Mouse (Mus musculus) skeletal muscle tissue, adult 2 months (tissue): ENCODE results near the gene Prrt2.

Source experiments
- DNase-seq: peaks from one replicate; pipeline ENCODE4 v3.0.0-alpha.2; 2012; ENCODE audit warnings: low read depth, low spot score

The Prrt2 gene

DNA sequence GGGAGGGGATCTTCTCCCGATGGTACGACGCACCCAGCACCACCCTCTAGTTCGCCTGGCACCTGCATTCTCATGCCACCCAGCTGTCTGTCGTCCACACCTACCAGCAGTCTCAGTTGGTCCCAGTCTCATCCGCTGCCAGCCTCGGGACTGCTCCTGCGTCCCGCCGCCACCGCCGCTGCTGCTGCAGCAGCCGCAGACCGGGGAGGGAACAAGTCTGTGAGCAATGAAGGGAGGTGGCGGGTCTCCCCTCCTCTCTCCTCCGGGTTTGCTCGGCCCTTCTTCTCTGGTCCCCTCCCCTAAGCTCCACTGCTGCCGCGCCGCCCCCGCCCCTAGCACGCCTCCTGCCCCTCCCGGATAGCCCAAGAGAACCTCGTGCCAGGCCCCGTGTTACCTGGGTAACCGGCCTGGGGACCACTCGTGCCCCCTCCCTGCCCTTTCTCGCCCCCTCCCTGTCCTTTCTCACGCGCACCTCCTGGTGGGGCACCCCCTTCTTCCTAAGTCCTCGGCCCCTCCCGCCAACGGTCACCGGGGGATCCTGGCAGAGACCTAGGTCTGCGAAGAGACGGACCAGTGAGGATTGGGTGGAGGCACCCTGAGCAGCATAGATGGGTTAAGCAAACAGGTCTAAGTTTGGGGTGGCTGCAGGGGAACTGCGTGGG, at the start of gene Prrt2, which contains the start of gene Gm42742:
TSS of gene Prrt2 (minus strand) at position 311 of the 662 bp plus-strand sequence.
TSS of gene Gm42742 (minus strand) at position 197 of the 662 bp plus-strand sequence.
- no peak for DNase-seq

DNA sequence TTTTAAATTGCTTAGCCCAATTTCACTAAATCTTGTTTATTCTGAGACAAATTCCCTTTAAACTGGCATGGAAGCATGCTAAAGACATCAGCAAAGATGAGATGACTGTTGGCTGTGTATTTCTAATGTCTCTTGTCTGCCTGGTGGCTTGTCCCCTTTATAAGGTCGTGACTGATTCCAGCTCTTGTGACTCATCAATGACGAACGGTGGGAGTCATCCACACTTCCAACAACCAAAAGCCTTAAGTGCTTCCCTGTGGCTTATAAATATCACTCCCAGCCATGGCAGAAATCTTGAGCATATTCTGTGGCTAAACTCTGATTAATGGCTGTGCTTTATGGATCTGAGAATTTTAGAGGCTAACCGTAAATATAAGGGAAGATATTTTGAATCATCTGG, 45.3 kb upstream of the Prrt2 start:
- no peak for DNase-seq

DNA sequence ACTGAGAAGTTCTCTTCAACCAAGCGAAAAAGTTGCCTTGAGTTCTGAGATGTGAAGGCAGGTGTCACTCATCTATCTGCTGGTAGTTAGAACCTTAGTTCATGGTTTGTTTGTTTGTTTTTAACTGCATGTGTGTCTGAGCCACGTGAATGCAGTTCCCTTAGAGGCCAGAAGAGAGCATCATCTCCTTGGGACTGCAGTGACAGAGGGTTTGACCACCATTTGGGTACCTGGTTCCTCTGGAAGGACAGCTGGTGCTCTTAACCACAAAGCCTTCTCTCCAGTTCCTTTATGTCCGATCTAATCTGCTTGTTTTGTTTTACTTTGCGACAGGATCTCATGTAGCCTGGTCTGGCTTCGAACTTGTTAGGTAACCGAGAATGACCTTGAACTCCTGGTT, 44.5 kb upstream of the Prrt2 start:
- no peak for DNase-seq

DNA sequence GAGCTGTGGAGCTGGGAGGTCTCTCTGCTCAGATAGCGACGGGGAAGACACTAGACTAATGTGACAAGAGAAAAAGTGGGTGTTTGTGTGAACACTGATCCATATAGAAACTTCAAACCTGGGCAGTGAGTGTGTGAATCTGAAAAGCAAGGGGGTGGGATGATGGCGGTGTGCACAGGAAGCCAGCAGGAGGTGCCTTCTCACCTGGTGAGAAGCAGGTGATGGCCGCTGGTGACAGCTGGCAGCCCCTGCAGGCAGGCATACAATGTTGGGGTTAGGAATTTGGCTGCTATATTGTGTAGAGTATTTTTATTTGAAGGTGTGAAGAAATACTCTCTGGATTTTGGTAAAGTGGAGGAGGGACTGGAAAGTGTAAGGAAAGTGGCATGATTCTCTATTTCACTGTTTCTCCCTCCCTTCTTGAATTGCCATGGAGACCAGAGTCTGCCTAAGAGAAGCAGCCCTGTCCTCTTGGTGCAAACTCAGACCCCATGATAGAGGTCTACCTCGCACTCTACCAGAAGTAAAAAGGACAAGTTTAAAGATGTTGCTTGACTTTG, 34.1 kb upstream of the Prrt2 start:
- no peak for DNase-seq

DNA sequence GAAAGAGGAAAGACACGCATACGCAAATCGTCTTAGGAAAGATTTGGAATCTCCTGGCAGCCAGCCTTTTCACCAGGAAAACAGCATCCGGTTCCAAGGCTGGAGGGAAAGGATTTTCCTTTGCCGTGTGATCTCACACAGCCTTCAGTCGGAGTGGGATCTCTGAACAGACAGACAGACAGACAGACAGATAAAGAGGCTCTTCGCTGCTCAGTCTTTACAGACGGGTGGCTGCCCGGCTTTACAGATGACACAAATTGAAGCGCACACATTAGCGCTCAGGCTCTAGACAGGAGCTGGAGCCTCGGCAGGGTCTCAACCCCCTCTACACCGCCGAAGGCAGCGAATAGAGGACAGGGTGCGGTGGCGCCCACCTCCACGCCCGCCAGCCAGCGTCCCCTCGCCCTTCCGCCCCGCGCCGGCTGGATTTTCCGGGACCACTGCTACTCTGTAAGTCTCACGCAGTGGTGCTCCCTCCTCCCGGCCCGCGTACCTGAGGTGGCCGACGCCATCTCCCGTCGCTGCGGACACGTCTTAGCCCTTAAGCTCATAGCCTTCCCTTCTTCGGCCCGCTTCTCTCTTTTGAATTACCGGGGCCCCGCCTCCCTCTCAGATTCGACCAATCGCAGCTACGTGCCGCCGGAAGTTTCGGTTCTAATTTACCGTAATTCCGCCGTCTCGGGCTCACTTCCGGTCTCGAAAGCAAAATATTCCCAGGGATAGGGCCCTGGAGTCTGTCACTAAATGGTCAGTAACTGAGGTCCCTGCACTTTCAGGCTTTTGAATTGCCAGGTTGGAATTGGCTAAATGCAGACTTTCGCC, 21.1 kb upstream of the Prrt2 start, which contains the start of gene Kif22:
TSS of gene Kif22 (minus strand) at position 621 of the 822 bp plus-strand sequence.
- DNase-seq: peak; percentile 78

DNA sequence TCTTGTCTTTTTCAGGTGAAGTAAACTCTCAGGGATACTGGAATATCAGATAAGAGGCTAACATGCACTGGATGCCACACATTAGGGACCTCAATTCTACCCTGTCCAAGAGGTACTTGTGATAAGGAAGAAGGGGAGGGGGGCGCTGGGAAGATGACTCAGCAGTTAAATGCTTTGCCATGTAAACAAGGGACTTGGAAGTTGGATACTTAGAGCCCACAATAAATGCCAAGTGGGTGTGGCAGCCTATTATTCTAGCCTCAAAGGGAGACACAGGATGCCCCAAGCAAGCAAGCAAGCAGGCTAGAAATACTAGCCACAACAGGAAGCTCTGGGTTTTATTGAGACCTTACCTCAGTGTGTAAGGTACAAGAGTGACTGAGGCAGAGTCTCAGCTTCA, 10.2 kb upstream of the Prrt2 start:
- DNase-seq: no peak

DNA sequence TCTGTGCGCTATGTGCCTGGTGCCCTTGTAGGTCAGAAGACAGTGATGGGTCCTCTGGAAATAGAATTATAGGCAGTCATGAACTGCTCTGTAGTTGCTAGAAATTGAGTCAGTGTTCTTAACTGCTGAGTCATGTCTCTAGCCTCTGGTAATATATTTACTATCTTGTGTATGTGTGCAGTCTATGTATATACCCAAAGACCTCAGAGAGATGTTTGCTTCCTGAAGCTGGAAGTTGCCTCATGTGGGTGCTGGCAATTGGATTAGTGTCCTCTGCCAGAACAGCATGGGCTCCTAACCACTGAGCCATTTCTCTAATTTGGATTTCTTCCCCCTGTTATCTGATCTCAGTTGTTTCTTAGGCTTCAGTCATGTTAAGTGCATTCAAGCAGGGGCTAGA, 9.2 kb upstream of the Prrt2 start:
- no peak for DNase-seq

DNA sequence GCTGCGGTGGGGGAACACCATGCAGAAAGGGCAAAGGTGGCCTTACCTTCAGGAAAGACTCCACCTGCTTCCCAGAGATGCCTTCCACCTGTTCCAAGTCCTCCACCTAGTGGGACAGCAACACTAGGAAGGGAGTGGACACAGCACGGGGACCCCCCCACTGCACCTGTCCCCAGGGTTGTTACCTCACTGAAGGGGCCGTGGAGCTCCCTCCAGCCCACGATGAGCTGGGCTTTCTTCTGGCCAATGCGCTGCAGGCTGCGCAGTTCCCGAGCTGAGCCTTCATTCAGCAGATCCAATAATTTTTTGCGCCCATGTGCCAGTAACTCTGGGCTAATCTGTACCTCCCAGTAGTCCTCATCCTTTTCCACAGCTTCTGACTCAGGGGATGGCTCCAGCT, 6.9 kb upstream of the Prrt2 start:
- no peak for DNase-seq

DNA sequence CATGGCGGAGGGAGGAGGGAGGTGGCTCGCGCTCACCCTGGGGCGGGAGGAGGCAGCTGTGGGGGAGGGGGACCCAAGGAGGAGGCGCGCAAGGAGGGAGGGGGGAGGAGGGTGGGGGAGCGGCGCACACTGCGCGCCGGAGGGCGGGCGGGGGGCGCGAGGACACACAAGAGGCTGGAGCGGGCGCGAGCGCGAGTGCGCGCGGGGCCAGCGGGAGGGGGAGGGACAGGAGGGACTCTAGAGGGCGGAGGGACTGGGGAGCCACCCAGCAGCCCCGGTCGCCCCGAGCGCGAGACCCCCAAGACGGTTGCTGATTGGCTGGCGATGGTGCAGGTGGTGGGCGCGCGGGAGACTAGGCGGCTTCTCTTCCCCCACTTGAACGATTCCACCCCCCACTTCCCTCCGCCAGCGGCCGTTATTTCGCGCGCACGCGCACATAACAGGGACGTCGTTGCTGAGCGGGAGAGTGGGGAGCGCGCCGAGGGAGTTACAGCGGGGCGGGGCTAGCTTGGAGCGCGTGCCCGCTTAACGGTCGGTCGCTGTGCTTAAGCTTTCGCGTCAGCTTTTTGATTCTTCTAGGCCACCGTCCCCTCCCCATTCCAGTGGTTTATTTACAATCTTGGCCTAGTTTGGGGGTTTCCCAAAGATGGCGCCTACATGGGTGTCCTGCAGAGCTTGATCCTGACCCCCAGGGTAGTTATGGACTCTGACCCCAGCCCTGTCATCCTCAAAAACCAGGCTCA, 6.1 kb upstream of the Prrt2 start, which contains the start of gene Maz:
TSS of gene Maz (minus strand) at position 54 of the 743 bp plus-strand sequence.
- peak; percentile 100 for DNase-seq

DNA sequence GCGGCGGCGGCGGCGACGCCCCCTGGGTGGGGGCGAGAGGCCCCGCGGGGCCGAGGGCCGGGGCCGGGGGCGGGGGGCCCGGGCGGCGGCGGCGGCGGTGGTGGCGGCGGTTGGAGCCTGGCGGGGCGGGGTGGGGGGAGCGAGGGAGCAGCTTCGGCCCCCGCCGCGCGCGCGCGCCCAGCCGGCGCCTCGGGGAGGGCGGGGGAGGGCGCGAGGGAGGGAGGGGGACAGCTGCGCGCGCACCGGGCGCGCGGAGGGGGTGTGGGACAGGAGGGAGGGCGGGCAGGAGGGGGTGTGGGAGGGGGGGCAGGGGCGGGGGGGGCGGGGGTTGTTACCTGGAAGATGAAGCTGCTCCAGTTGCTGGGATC, 5.6 kb upstream of the Prrt2 start:
- DNase-seq: no peak

DNA sequence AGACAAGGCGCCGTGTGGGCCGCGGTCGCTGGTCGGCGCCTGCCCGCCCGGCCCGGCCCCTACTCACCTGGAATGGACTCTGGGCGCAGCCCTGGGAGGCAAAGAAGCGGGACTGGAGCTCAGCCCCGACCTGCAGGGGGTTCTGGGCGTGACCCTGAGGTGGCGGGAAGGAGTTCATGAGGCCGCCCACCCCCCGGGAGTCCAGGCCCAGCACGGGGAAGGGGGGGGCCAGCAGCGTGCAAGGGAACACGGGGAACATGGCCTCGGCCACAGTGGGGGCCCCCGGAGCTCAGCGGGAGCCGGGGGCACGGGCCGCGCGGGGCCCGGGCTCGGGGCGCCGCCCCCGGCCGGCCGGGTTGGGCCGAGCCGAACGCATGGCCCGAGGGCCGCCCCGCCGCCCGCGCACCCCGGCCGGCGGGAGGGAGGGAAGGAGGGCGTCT, 5.2 kb upstream of the Prrt2 start:
- DNase-seq: no peak

DNA sequence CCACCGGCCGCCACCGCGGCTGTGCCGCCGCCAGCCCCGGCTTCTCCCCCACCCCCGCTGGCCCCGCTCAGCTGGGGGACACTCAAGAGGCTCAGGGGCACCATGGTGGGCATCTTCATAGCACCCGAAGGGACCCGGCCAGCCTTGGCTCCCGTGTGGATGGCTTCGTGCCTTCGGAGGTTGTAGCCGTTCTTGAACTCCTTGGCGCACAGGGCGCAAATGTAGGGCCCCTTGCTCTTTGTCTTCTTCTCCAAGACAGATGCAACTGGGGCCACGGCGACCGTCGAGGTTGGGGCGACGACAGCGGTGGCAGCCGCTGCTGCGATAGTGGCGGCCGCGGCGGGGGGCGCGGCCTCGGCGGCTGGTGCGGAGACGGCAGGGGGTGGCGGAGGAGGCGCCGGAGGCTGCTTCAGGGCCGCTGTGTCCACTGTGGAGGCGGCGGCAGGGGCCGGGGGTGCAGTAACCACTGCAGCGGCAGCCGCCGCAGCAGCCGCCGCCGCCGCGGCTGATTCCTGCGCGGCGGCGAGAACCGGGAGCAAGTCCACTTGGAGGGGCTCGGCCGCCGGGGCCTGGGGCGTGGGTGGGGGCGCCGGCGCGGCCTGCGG, 4.6 kb upstream of the Prrt2 start:
- no peak for DNase-seq

DNA sequence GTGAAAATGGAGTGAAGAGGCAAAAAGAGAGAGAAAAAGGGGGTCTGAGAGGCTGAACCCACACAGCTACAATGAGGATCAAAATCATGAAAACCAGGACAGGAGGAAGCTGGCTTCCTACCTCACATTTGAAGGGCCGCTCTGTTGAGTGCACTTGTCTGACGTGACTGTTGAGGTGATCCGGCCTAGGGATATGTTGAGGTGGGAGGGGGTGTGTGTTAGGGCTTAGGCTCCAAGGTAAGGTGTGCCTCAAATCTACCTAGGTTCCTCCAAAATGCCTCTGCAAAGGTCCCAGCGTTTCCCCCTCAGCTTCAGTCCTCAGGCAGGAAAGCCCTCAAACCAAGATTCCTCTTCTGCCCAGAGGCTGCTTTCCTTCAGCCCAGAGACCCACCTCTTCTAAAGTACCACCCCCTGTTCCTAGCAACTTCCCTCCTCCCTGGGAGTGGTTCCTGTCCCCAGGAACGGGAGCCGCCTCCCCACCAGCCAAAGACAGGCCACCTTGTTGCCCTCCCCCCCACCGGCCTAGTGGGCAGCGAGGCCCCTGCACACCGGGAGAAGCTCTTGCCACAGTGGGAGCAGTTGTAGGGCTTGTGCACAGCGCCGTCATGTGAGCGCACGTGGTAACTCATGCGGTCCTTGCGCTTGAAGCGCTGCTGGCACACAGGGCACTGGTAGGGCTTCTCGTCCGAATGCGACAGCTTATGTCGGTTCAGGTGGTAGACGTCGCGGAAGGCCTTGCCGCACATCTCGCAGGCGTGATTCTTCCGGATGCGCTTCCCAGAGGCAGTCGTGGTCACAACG, 3.9 kb upstream of the Prrt2 start:
- peak; percentile 78 for DNase-seq

DNA sequence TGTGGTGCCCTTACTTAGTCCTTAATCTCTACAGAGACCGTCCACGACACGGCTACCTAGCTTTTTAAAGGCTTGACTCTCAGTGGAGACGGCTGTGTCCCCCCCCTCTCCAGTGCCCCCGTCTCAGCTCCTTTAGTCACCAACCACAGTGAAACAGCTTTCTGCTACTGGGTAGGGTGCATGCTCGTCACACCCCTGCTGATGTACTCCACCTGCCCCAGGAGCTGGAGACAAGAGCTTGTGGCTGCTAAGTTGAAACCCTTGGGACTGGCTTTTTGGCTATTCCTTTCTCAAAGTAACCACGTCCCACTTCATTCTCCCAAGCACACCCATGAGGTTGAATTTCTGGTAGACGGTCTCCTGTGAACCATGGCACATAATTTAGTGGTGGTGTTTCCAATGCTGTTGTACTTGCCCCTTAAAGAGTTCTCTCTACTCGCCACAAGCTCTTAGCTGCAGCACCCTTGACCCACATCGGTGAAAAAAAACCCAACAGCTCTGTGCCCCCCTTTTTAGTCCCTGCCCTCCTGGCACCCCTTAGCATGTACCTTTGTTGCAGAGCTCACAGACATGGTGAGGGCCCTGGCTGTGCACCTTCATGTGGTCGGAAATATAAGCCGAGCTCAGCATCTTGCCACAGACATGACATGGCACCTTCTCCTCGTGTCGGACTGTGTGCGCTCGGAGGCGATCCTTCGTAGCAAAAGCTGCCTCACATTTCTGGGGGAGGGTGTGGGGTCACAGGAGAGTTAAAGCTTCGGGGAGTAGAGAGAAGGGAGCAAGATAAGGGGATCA, 3.1 kb upstream of the Prrt2 start:
- DNase-seq: no peak

DNA sequence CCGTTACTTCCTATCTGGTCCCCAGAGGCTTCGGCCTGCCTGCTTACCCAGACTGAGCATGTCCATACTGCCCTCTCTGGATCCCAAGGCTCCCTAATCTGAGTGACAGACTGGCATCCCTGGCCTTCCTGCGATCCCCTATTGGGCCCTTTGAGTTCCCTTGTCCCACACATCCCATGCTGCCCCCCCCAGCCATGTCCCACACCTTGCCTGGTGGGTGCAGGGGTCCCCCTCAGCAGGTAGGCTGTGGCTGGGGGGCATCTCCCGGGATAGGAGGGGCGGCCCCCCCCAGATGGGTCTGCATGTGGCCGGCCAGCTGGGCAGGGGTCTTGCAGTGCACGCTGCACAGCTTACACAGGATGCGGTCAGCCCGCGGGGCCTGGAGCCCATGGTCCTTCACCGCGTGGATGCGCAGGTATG, 2.3 kb upstream of the Prrt2 start:
- DNase-seq: no peak

DNA sequence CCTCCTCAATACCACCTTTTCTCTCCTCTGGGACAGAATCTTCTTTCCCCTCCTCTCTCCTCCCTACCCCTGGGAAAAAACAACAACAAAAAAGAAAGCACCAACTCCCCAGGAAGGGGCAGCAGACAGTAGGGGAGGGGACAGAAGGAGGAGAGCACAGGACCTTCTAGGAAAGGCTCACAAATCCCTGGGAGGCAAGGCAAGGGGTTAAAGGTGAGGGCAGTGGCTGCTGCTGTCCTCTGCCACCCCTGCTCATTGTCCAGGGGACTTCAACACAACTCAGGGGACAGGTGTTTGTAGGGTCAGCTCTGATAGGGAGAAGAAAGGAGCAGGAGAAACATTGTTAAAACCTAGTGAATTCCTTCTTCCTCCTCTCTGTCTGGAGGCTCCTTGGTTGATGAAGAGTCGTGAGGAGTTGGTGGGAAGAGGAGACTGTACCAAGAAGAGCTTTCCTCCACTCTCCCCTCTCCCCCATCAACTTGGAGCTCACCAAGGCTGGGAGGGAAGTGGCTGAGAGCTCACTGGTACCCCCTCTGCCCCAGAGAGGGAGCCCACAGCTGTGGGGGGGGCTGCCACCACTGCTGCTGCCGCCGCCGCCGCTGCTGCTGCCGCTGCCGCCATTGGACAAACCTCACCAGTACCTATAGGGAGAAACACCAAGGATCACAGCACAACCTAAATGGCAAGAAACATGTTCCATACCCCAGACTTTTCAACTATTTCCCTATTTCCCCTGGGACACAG, 1.7 kb upstream of the Prrt2 start:
- no peak for DNase-seq

DNA sequence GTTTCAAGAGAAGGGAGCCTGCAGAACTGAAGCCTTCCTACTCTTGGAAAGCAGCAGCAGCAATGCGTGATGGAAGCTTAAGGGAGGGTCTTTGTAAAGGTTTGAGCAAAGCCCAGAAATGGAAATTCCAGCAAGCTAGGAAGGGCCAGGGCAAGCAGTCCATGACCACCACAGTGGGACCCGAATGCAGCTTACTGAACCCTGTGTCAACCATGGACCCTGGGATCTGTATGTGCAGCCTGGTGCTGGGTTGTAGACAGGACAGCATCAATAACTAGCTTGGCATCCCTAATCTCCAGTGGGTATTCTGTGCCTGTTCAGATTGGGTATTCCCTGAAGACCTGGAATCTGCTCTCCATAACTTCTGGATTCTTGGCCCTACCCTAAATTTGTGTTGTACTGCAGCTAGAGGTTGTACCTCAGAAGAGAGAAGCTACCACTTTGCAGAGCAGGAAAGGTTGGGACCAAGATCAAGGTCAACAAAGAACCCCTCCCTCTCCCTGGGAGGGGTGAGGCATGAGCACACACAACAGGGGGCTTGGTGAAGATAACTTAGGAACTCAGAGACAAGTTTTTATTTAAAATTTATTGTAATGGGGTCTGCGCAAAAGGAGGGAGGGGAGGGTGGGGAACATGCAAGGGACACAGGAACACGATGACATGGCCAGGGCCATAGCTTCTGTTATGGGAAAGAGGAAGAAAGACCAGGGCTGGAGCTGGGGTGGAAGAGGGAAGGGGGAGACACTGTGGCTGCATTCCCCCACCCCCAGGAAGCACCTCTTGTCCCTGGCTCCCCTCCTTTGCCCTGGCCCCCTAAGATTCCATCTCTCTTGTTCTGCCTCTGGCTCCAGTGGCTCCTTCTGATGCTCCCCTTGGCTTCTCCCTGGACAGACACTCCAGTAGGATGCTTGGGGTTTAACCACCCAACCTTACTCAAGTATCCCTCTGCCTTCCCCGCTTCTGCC, 834 bp upstream of the Prrt2 start:
- DNase-seq: no peak

DNA sequence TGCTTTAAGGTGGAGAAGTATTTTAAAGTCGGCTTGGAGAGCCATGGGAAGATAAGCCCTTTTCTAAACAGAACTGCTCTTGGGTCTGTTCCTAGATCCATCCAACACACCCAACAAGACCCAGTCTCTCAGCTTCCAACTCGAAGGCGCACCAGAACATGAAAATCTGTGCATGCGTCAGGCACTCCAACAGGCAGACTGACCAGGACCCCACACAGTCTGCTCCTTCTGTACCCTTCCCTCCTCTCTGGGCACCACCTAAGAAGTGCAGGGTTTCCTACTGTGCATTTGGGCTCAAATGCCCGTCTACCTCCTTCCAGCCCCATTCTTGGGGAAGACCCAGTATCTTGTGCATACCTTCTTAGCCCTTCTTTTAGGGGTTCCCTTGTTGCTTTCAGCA, 520 bp downstream of the Prrt2 start:
- DNase-seq: no peak
